Mouse (Mus musculus): ENCODE results near the gene Cyp2d11. TPM values are rescaled to one million over a fixed set of nuclear protein-coding genes. Genes with fewer than 3 reads are reported as not detected.
"Not testable (repeated sequence)": the region's sequence is repeated elsewhere in the genome, so short reads cannot be mapped to it uniquely, and the experiment has no call there.

Cyp2d11 gene
- polyA plus RNA-seq, 1 experiment from 2014 or later = not detected

GRCm38 (mm10) chr15:82377701-82378100, 16.1 kb downstream of the Cyp2d11 start:
- Histone ChIP-seq H3K4me3 (ENCODE audit: low read depth, low read length) (no peak overlapping the region), H3K9me3 (ENCODE audit: control insufficient read depth, low read length) (no peaks in the 10 kb centered on the region), H3K36me3 (ENCODE audit: control insufficient read depth, insufficient read depth, low read length) (no peaks in the 10 kb centered on the region), H3K27me3 (ENCODE audit: control insufficient read depth, insufficient read depth, low read length) (no peaks in the 10 kb centered on the region), H3K4me2 (ENCODE audit: low read depth, low read length) (no peak overlapping the region), H3K4me1 (ENCODE audit: control insufficient read depth, insufficient read depth, low read length) (no peaks in the 10 kb centered on the region), H3K9ac (replicated peaks; ENCODE audit: low read depth, low read length) (no peak overlapping the region), H3K27ac (ENCODE audit: low read depth, low read length) (no peak overlapping the region)
- no peak for ATAC-seq (ENCODE audit: low read depth)
- WGBS = 69% methylated on average over 5 of the region's 5 CpGs

DNA sequence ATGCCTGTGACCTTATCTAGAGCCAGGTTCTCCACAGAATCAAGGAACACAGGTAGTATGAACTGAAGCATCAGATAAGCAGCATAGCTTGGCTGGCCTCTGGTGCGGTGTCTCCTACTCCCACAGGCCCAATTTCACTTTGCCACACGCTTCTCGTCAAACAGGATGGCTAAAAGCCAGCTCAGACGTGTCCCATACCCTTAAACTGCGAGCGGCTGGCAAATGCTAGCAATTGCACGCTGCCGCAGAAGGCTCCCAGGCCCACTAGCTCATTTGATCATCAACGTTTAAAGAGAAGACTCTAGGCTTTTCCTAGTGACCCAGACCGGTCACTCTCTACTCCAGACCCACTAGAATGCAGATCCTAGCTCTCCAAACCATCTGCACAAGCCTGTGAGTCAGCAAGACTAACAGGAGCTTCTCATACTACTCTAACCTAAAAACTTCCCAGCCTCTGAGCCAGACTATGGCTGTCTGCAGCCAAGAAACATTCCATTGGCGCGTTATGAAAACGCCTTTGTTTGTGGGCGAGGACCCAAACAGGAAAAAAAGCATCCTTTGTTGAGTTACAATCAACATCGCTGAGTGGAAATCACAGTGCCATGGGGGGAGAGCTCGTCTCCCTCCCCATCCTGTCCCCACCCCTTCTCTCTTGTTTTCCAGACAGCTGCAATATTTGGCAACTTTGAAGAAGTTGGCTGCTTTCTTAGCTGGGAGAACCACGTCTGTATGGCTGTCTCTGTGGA, 17.3 kb downstream of the Cyp2d11 start:
- WGBS = 61% methylated on average over 17 of the region's 17 CpGs
- no peaks in the 10 kb centered on the region for H3K4me1 ChIP-seq (ENCODE audit: control insufficient read depth, insufficient read depth, low read length)
- ATAC-seq (ENCODE audit: low read depth) = no peak
- H3K27ac ChIP-seq (ENCODE audit: low read depth, low read length) = no peak overlapping the region
- no peak overlapping the region for H3K4me3 ChIP-seq (ENCODE audit: low read depth, low read length)
- H3K9me3 ChIP-seq (ENCODE audit: control insufficient read depth, low read length) = no peaks in the 10 kb centered on the region
- H3K27me3 ChIP-seq (ENCODE audit: control insufficient read depth, insufficient read depth, low read length) = no peaks in the 10 kb centered on the region
- H3K4me2 ChIP-seq (ENCODE audit: low read depth, low read length) = no peak overlapping the region
- H3K36me3 ChIP-seq (ENCODE audit: control insufficient read depth, insufficient read depth, low read length) = no peaks in the 10 kb centered on the region
- no peak overlapping the region for H3K9ac ChIP-seq (replicated peaks; ENCODE audit: low read depth, low read length)

- Histone ChIP-seq H3K36me3 (ENCODE audit: control insufficient read depth, insufficient read depth, low read length) (no peaks in the 10 kb centered on the region), H3K9ac (replicated peaks; ENCODE audit: low read depth, low read length) (no peak overlapping the region), H3K4me1 (ENCODE audit: control insufficient read depth, insufficient read depth, low read length) (no peaks in the 10 kb centered on the region), H3K4me2 (ENCODE audit: low read depth, low read length) (no peak overlapping the region), H3K9me3 (ENCODE audit: control insufficient read depth, low read length) (no peaks in the 10 kb centered on the region), H3K27ac (ENCODE audit: low read depth, low read length) (no peak overlapping the region), H3K27me3 (ENCODE audit: control insufficient read depth, insufficient read depth, low read length) (no peaks in the 10 kb centered on the region), H3K4me3 (ENCODE audit: low read depth, low read length) (no peak overlapping the region)
- ATAC-seq (ENCODE audit: low read depth) = no peak
- WGBS = 88% methylated on average over 9 of the region's 9 CpGs
Measured at GRCm38 (mm10) chr15:82375855-82376254, 18.0 kb downstream of the Cyp2d11 start.

DNA sequence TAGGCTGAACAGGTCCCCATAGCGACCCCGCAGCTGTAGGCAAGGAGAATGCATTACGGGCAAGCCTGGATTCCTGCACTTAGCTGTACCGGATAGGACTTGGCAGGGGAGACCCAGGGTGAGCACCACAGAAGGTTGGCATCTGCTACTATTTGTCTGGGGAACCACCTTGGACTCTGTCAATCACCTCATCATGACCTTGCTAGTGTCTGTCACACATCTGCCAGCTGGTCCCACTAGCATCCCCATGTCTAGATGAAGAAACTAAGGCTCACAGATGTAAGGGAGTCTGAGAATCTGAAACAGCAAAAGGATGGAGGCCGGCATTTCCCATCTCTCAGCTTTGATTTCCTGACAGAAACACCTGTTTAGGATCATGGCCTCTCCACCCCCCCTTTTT, 19.4 kb downstream of the Cyp2d11 start:
- H3K27ac ChIP-seq (ENCODE audit: low read depth, low read length) = no peak overlapping the region
- no peaks in the 10 kb centered on the region for H3K4me1 ChIP-seq (ENCODE audit: control insufficient read depth, insufficient read depth, low read length)
- H3K9ac ChIP-seq (replicated peaks; ENCODE audit: low read depth, low read length) = no peak overlapping the region
- H3K36me3 ChIP-seq (ENCODE audit: control insufficient read depth, insufficient read depth, low read length) = no peaks in the 10 kb centered on the region
- no peak for ATAC-seq (ENCODE audit: low read depth)
- no peaks in the 10 kb centered on the region for H3K27me3 ChIP-seq (ENCODE audit: control insufficient read depth, insufficient read depth, low read length)
- no peak overlapping the region for H3K4me2 ChIP-seq (ENCODE audit: low read depth, low read length)
- H3K4me3 ChIP-seq (ENCODE audit: low read depth, low read length) = no peak overlapping the region
- WGBS = 69% methylated on average over 5 of the region's 5 CpGs
- H3K9me3 ChIP-seq (ENCODE audit: control insufficient read depth, low read length) = no peaks in the 10 kb centered on the region

DNA sequence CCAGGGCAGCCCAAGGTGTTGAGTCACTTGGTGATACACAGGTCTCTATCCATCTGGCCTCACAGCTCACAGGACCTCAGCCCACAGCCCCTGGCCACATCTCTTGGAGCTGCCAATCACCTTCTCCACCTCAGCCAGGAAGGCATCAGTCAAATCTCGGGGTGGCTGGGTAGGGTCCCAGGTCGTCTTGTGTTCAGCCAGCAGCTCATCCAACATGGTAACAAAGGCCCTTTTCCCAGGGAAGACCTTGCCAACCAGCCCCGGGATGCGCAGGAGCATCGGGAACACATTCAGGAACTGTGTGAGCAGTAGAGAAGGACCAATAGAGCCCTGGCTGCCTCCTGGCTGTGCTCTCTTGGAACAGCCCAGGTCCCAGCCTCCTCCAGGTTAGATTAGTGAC, 20.8 kb downstream of the Cyp2d11 start:
- no peaks in the 10 kb centered on the region for H3K9me3 ChIP-seq (ENCODE audit: control insufficient read depth, low read length)
- no peak overlapping the region for H3K27ac ChIP-seq (ENCODE audit: low read depth, low read length)
- H3K4me3 ChIP-seq (ENCODE audit: low read depth, low read length) = no peak overlapping the region
- no peaks in the 10 kb centered on the region for H3K36me3 ChIP-seq (ENCODE audit: control insufficient read depth, insufficient read depth, low read length)
- WGBS = 90% methylated on average over 5 of the region's 5 CpGs
- no peak overlapping the region for H3K4me2 ChIP-seq (ENCODE audit: low read depth, low read length)
- no peaks in the 10 kb centered on the region for H3K4me1 ChIP-seq (ENCODE audit: control insufficient read depth, insufficient read depth, low read length)
- ATAC-seq (ENCODE audit: low read depth) = no peak
- no peaks in the 10 kb centered on the region for H3K27me3 ChIP-seq (ENCODE audit: control insufficient read depth, insufficient read depth, low read length)
- no peak overlapping the region for H3K9ac ChIP-seq (replicated peaks; ENCODE audit: low read depth, low read length)

- H3K36me3 ChIP-seq (ENCODE audit: control insufficient read depth, insufficient read depth, low read length) = no peaks in the 10 kb centered on the region
- H3K4me2 ChIP-seq (ENCODE audit: low read depth, low read length) = no peak overlapping the region
- H3K9ac ChIP-seq (replicated peaks; ENCODE audit: low read depth, low read length) = no peak overlapping the region
- no peak overlapping the region for H3K27ac ChIP-seq (ENCODE audit: low read depth, low read length)
- no peak for ATAC-seq (ENCODE audit: low read depth)
- WGBS = 93% methylated on average over 6 of the region's 6 CpGs
- H3K9me3 ChIP-seq (ENCODE audit: control insufficient read depth, low read length) = no peaks in the 10 kb centered on the region
- H3K4me1 ChIP-seq (ENCODE audit: control insufficient read depth, insufficient read depth, low read length) = no peaks in the 10 kb centered on the region
- H3K4me3 ChIP-seq (ENCODE audit: low read depth, low read length) = no peak overlapping the region
- no peaks in the 10 kb centered on the region for H3K27me3 ChIP-seq (ENCODE audit: control insufficient read depth, insufficient read depth, low read length)
Measured at GRCm38 (mm10) chr15:82372446-82372845, 21.4 kb downstream of the Cyp2d11 start.

DNA sequence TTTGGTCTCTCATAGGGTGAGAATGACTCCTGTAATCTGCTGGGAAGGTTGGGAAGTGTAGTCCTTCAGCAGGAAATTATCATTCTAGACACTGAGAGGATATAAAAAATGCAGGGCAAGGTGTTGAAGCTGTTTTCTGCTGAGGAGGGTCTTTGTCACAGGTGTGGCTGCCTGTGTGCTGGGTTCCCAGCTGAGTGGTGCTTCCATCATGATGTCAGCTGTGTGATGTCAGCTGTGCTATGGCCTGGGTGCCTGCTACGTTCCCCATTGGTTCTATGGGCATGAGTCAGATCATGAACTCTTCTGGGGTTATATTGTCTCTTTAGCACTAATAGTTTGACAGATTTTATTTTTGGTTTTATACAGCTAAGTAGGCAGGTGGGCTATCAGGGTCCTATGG, 25.0 kb downstream of the Cyp2d11 start:
- no peaks in the 10 kb centered on the region for H3K27me3 ChIP-seq (ENCODE audit: control insufficient read depth, insufficient read depth, low read length)
- no peak overlapping the region for H3K27ac ChIP-seq (ENCODE audit: low read depth, low read length)
- WGBS = 79% methylated on average over 1 of the region's 1 CpGs
- H3K4me1 ChIP-seq (ENCODE audit: control insufficient read depth, insufficient read depth, low read length) = no peaks in the 10 kb centered on the region
- no peak overlapping the region for H3K4me3 ChIP-seq (ENCODE audit: low read depth, low read length)
- no peaks in the 10 kb centered on the region for H3K36me3 ChIP-seq (ENCODE audit: control insufficient read depth, insufficient read depth, low read length)
- no peak overlapping the region for H3K9ac ChIP-seq (replicated peaks; ENCODE audit: low read depth, low read length)
- no peaks in the 10 kb centered on the region for H3K9me3 ChIP-seq (ENCODE audit: control insufficient read depth, low read length)
- no peak for ATAC-seq (ENCODE audit: low read depth)
- H3K4me2 ChIP-seq (ENCODE audit: low read depth, low read length) = no peak overlapping the region

DNA sequence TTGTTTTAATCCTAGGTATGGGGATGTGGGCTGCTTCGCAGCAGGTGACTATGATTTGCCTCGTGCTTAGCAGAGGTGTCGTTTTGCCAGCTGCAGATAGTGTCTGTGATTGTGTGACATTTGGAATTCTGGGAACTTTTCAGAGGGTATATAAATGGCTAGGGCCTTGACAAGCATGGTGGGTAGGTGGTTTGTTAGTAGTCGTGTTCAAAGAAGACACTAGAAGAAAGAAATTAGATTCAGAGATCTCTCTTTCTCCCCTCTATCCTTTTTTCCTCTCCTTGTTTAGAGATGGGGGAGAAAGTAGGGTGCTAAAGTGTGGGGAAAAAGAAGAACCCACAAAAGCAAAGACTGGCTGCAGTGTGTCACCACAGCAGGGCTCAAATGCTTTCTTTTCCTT, 25.7 kb downstream of the Cyp2d11 start:
- Histone ChIP-seq H3K9ac (replicated peaks; ENCODE audit: low read depth, low read length) (no peak overlapping the region), H3K4me3 (ENCODE audit: low read depth, low read length) (no peak overlapping the region), H3K4me2 (ENCODE audit: low read depth, low read length) (no peak overlapping the region), H3K4me1 (ENCODE audit: control insufficient read depth, insufficient read depth, low read length) (no peaks in the 10 kb centered on the region), H3K9me3 (ENCODE audit: control insufficient read depth, low read length) (no peaks in the 10 kb centered on the region), H3K36me3 (ENCODE audit: control insufficient read depth, insufficient read depth, low read length) (no peaks in the 10 kb centered on the region), H3K27me3 (ENCODE audit: control insufficient read depth, insufficient read depth, low read length) (no peaks in the 10 kb centered on the region), H3K27ac (ENCODE audit: low read depth, low read length) (no peak overlapping the region)
- ATAC-seq (ENCODE audit: low read depth) = no peak
- 95% methylated on average over 4 of the region's 4 CpGs for WGBS

GRCm38 (mm10) chr15:82364561-82364960, 29.3 kb downstream of the Cyp2d11 start:
- not testable (repeated sequence) for H3K27ac ChIP-seq (ENCODE audit: low read depth, low read length); H3K4me3 ChIP-seq (ENCODE audit: low read depth, low read length); H3K36me3 ChIP-seq (ENCODE audit: control insufficient read depth, insufficient read depth, low read length); H3K9me3 ChIP-seq (ENCODE audit: control insufficient read depth, low read length); H3K9ac ChIP-seq (replicated peaks; ENCODE audit: low read depth, low read length); ATAC-seq (ENCODE audit: low read depth); H3K4me2 ChIP-seq (ENCODE audit: low read depth, low read length); H3K4me1 ChIP-seq (ENCODE audit: control insufficient read depth, insufficient read depth, low read length); H3K27me3 ChIP-seq (ENCODE audit: control insufficient read depth, insufficient read depth, low read length)
- WGBS = 13% methylated on average over 6 of the region's 9 CpGs
